Mouse (Mus musculus): ENCODE results near the gene Ndc1. TPM values are rescaled to one million over a fixed set of nuclear protein-coding genes. Genes with fewer than 3 reads are reported as not detected.

The Ndc1 gene
- total and polyA plus RNA-seq, 3 experiments = 8.6 to 139 (median 56.3) TPM

DNA sequence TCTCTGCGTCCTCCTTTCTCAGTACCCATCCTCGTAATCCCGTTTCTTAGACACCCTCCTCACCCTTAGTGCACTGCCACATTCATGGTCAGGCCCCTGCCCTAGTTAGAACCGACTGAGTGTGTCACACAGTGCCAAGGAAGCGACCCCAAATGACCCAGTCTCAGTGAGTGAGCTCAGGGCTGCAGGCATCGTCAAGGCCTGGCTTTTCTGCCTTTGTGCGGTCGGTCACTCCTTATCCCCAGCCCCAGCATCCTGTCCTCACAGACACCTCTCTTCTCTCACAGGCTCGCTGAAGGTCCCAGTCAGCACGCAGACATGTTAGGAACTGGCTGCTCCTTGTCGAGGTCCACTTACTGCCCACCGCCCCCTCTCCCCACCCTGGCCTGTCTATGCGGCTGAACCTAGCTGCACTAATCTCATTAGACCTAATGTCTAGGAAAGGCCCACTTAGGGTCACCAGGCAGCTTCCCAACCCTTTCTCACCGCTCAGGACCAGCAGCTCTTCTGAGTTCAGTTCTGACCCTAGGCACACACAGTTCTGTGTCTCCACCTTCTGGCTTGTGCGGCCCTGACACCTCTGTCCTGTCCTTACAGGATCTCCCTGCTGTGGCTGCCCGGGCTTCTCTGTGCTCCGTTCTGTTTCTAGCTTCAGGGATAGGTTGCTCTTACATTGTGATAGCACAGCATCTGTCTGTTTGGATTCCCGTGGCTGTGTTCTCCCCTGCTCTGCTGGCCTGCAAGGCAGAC lies 84.9 kb downstream of the Ndc1 start:
- Histone ChIP-seq H3K9me3 (replicated peaks) (no peaks in the 10 kb centered on the region), H3K36me3 (replicated peaks) (no peaks in the 10 kb centered on the region), H3K4me3 (ENCODE audit: low read depth, low read length) (no peak overlapping the region), H3K4me1 (ENCODE audit: insufficient read depth, low read depth, low read length) (peaks cover 5% of the 10 kb centered on the region; the same call in 1 of the 2 replicates), H3K27me3 (ENCODE audit: insufficient read depth, low read length) (peaks cover 21% of the 10 kb centered on the region)
- TF ChIP-seq GATA2 (IDR thresholded peaks at IDR 0.05; ENCODE audit: borderline replicate concordance, low read depth, low read length) (no peak), TAL1 (conservative IDR thresholded peaks at IDR 0.05; ENCODE audit: low read depth, low read length) (no peak), GATA1 (IDR thresholded peaks at IDR 0.05; ENCODE audit: borderline replicate concordance, low read length) (no peak), CTCF (IDR thresholded peaks at IDR 0.05; ENCODE audit: low read depth, low read length) (no peak), POLR2AphosphoS5 (IDR thresholded peaks at IDR 0.05; ENCODE audit: insufficient replicate concordance, low read depth, low read length) (no peak)
- no peak for DNase-seq (ENCODE audit: low spot score)
- ATAC-seq (ENCODE audit: extremely low read depth, insufficient number of reproducible peaks, low FRiP score, poor library complexity, severe bottlenecking) = no peak

DNA sequence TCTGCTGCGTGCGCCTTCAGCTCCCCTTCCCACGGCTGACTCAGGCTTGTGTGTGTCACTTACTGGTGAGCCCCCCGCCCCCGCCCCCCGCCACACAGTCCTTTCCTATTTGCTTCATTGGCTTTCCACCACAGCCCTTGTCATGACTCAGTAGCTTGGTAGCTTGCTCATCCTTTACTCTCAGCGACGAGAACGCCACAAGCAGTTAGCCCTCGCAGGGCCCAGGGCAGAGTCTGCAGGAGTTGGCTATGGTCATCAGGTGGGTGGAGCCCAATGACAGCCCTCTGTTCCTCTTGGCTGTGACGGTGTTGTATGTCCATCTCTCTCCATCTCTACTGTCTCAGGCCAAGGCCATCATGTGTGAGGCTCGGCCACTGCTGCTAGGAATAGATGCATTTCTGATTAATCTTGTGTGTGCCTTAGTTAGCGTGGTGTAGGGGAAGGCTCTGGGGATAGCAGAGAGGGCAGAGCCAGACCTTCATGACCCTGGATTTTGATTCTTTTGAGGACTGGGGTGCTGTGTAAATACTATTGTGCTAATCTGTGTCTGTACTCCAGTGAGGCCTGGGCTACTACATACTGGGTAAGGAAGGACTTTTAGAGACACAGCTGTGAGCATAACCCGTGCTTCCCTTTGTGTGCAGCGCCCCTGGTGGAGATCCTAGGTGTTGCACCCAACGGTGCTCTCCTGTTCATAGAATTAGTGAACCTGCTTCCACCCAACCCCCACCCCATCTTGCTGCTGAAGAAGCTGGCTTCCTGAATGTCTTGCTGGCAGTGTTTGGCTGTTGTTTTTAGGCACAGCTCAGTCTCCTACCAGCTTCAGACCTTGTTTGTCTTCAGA lies 85.8 kb downstream of the Ndc1 start:
- Histone ChIP-seq H3K9me3 (replicated peaks) (no peaks in the 10 kb centered on the region), H3K36me3 (replicated peaks) (no peaks in the 10 kb centered on the region), H3K4me1 (ENCODE audit: insufficient read depth, low read depth, low read length) (peaks cover 5% of the 10 kb centered on the region; the same call in 1 of the 2 replicates), H3K27me3 (ENCODE audit: insufficient read depth, low read length) (peaks cover 25% of the 10 kb centered on the region), H3K4me3 (ENCODE audit: low read depth, low read length) (no peak overlapping the region)
- DNase-seq (ENCODE audit: low spot score) (peak; percentile 58), ATAC-seq (ENCODE audit: extremely low read depth, insufficient number of reproducible peaks, low FRiP score, poor library complexity, severe bottlenecking) (no peak)
- peak; percentile 91 for TF ChIP-seq CTCF (IDR thresholded peaks at IDR 0.05; ENCODE audit: low read depth, low read length)
- no peak for TF ChIP-seq TAL1 (conservative IDR thresholded peaks at IDR 0.05; ENCODE audit: low read depth, low read length)

DNA sequence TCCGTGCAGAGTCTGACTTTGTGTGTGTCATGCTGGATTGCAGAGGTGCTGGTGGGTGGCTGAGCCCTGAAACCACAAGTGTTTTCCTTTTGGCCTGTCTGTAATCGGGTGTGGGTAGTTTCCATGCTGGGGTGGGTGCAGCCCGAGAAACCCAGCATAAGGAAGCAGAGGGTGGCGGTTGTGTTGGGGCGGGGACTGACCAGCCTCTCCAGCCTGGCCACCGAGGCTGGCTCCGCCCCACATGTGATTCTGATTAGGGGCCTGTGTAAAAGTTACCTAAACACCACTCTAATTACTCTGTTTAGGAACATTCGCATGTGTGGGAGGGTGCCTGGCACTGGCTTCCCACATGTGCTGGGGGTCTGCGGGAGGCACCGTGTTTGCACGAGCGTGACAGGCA lies 90.0 kb downstream of the Ndc1 start:
- H3K9me3 ChIP-seq (replicated peaks) = no peaks in the 10 kb centered on the region
- ATAC-seq (ENCODE audit: extremely low read depth, insufficient number of reproducible peaks, low FRiP score, poor library complexity, severe bottlenecking) = no peak
- peaks cover 5% of the 10 kb centered on the region; the same call in 1 of the 2 replicates for H3K4me1 ChIP-seq (ENCODE audit: insufficient read depth, low read depth, low read length)
- DNase-seq (ENCODE audit: low spot score) = no peak
- H3K27me3 ChIP-seq (ENCODE audit: insufficient read depth, low read length) = peaks cover 38% of the 10 kb centered on the region
- no peaks in the 10 kb centered on the region for H3K36me3 ChIP-seq (replicated peaks)
- TF ChIP-seq TAL1 (conservative IDR thresholded peaks at IDR 0.05; ENCODE audit: low read depth, low read length) (no peak), CTCF (IDR thresholded peaks at IDR 0.05; ENCODE audit: low read depth, low read length) (no peak)
- H3K4me3 ChIP-seq (ENCODE audit: low read depth, low read length) = no peak overlapping the region

DNA sequence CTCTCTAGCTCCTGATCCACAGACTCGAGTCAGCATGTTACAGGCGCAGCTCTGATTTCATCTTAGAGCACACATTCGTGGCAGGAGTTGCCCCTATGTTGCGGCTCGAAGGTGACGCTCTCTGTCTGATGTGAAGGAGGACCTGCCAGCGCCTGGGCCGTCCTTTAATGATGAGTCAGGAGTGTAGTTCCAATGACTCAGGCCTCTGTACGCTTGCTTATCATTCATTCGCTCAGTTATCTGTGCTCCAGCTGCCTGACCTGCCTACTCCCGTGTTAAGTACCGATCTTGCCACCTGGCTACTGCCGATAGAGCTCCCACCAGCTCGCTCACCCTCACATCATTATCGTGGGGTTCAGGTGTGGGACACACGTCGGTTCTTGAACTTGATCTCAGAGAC lies 91.3 kb downstream of the Ndc1 start:
- peaks cover 40% of the 10 kb centered on the region for H3K27me3 ChIP-seq (ENCODE audit: insufficient read depth, low read length)
- H3K4me3 ChIP-seq (ENCODE audit: low read depth, low read length) = no peak overlapping the region
- TF ChIP-seq GATA1 (IDR thresholded peaks at IDR 0.05; ENCODE audit: borderline replicate concordance, low read length) = no peak
- no peak for TF ChIP-seq GATA2 (IDR thresholded peaks at IDR 0.05; ENCODE audit: borderline replicate concordance, low read depth, low read length)
- ATAC-seq (ENCODE audit: extremely low read depth, insufficient number of reproducible peaks, low FRiP score, poor library complexity, severe bottlenecking) (no peak), DNase-seq (ENCODE audit: low spot score) (no peak)
- no peaks in the 10 kb centered on the region for H3K36me3 ChIP-seq (replicated peaks)
- H3K4me1 ChIP-seq (ENCODE audit: insufficient read depth, low read depth, low read length) = no peaks in the 10 kb centered on the region
- no peaks in the 10 kb centered on the region for H3K9me3 ChIP-seq (replicated peaks)

DNA sequence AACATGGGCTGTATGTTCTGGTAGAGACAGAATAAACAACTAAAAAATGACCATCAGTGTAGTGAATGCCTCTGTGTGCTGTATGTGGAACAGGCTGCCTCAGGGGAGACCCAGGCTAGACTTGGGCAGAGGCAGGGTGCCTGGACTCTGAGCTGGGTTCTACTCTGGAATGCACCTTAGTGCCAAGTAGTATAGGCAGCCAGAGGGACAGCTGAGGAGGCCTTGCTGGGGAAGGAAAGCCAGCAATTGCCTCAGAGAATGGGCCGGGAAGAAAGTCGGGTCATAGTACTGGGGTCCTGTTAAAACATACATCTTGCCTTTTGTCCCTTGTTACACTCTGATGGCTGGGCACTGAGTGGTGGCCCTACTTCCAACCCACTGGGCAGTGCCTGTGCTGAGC lies 91.9 kb downstream of the Ndc1 start:
- TF ChIP-seq CTCF (IDR thresholded peaks at IDR 0.05; ENCODE audit: low read depth, low read length) = no peak
- no peak for TF ChIP-seq TAL1 (conservative IDR thresholded peaks at IDR 0.05; ENCODE audit: low read depth, low read length)
- no peak for TF ChIP-seq GATA2 (IDR thresholded peaks at IDR 0.05; ENCODE audit: borderline replicate concordance, low read depth, low read length)
- Histone ChIP-seq H3K36me3 (replicated peaks) (no peaks in the 10 kb centered on the region), H3K4me1 (ENCODE audit: insufficient read depth, low read depth, low read length) (no peaks in the 10 kb centered on the region), H3K27me3 (ENCODE audit: insufficient read depth, low read length) (peaks cover 43% of the 10 kb centered on the region), H3K4me3 (ENCODE audit: low read depth, low read length) (no peak overlapping the region), H3K9me3 (replicated peaks) (no peaks in the 10 kb centered on the region)
- ATAC-seq (ENCODE audit: extremely low read depth, insufficient number of reproducible peaks, low FRiP score, poor library complexity, severe bottlenecking) (no peak), DNase-seq (ENCODE audit: low spot score) (no peak)

DNA sequence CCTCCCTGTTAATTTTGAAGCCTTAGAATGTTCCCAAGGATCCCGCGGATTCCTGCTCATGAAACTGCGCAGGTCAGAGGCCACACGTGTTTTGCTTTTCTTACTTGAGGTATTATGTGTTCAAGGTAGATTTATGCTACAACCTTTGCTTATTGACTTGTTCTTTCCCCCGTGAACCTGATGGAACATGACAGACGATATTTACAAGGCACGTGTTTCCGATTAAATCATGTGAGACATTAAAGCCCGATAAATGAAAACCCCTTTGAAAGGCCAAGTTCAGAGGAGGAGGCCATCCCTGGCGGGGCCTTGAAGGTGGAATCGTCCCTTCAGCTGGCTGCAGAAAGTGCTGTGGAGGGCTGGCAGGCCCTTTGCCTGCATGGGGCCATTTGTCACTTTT lies 92.9 kb downstream of the Ndc1 start:
- ATAC-seq (ENCODE audit: extremely low read depth, insufficient number of reproducible peaks, low FRiP score, poor library complexity, severe bottlenecking) (no peak), DNase-seq (ENCODE audit: low spot score) (no peak)
- Histone ChIP-seq H3K27me3 (ENCODE audit: insufficient read depth, low read length) (peaks cover 43% of the 10 kb centered on the region), H3K4me1 (ENCODE audit: insufficient read depth, low read depth, low read length) (no peaks in the 10 kb centered on the region), H3K9me3 (replicated peaks) (no peaks in the 10 kb centered on the region), H3K4me3 (ENCODE audit: low read depth, low read length) (no peak overlapping the region), H3K36me3 (replicated peaks) (no peaks in the 10 kb centered on the region)
- no peak for TF ChIP-seq POLR2AphosphoS5 (IDR thresholded peaks at IDR 0.05; ENCODE audit: insufficient replicate concordance, low read depth, low read length)
- TF ChIP-seq GATA1 (IDR thresholded peaks at IDR 0.05; ENCODE audit: borderline replicate concordance, low read length) = no peak
- no peak for TF ChIP-seq CTCF (IDR thresholded peaks at IDR 0.05; ENCODE audit: low read depth, low read length)
- TF ChIP-seq GATA2 (IDR thresholded peaks at IDR 0.05; ENCODE audit: borderline replicate concordance, low read depth, low read length) = no peak
- no peak for TF ChIP-seq TAL1 (conservative IDR thresholded peaks at IDR 0.05; ENCODE audit: low read depth, low read length)

Other genes with a start within 250 kb of the Ndc1 start
- gene Tmem59, start 189.4 kb upstream of the Ndc1 start, total RNA-seq (2014; fragmentation: Nextera tagmentation) = 191 and 209 TPM in 2 replicates
- 89.2 and 113 TPM in 2 replicates for gene Tmem59, start 189.4 kb upstream of the Ndc1 start, total RNA-seq (2017)
- gene Tmem59, start 189.4 kb upstream of the Ndc1 start, polyA plus RNA-seq (2012) = 74.2 and 102 TPM in 2 replicates
- gene Tceanc2, start 188.7 kb upstream of the Ndc1 start, total RNA-seq (2014; fragmentation: Nextera tagmentation) = 26.5 and 65.8 TPM in 2 replicates
- gene Tceanc2, start 188.7 kb upstream of the Ndc1 start, total RNA-seq (2017) = 15.1 and 15.8 TPM in 2 replicates
- gene Tceanc2, start 188.7 kb upstream of the Ndc1 start, polyA plus RNA-seq (2012) = 13.4 and 17.6 TPM in 2 replicates
- gene Ldlrad1, start 158.6 kb upstream of the Ndc1 start, total RNA-seq (2014; fragmentation: Nextera tagmentation) = 0.75 TPM in 1 of 2 replicates, not detected in the other
- gene Ldlrad1, start 158.6 kb upstream of the Ndc1 start, total RNA-seq (2017) = not detected in 2 replicates
- gene Ldlrad1, start 158.6 kb upstream of the Ndc1 start, polyA plus RNA-seq (2012) = not detected in 2 replicates
- 20.7 and 23.9 TPM in 2 replicates for gene Lrrc42, start 114.3 kb upstream of the Ndc1 start, total RNA-seq (2014; fragmentation: Nextera tagmentation)
- 13.1 and 15.0 TPM in 2 replicates for gene Lrrc42, start 114.3 kb upstream of the Ndc1 start, total RNA-seq (2017)
- 13.9 and 15.7 TPM in 2 replicates for gene Lrrc42, start 114.3 kb upstream of the Ndc1 start, polyA plus RNA-seq (2012)
- 37.5 and 44.7 TPM in 2 replicates for gene Hspb11, start 114.2 kb upstream of the Ndc1 start, total RNA-seq (2014; fragmentation: Nextera tagmentation)
- gene Hspb11, start 114.2 kb upstream of the Ndc1 start, total RNA-seq (2017) = 31.0 and 33.8 TPM in 2 replicates
- 8.9 and 9.1 TPM in 2 replicates for gene Hspb11, start 114.2 kb upstream of the Ndc1 start, polyA plus RNA-seq (2012)
- gene Dio1, start 60.6 kb upstream of the Ndc1 start, total RNA-seq (2014; fragmentation: Nextera tagmentation) = not detected in 2 replicates
- not detected in 2 replicates for gene Dio1, start 60.6 kb upstream of the Ndc1 start, total RNA-seq (2017)
- gene Dio1, start 60.6 kb upstream of the Ndc1 start, polyA plus RNA-seq (2012) = not detected in 2 replicates
- gene Yipf1, start 53.4 kb upstream of the Ndc1 start, total RNA-seq (2014; fragmentation: Nextera tagmentation) = 26.8 and 27.5 TPM in 2 replicates
- 35.8 and 45.5 TPM in 2 replicates for gene Yipf1, start 53.4 kb upstream of the Ndc1 start, total RNA-seq (2017)
- gene Yipf1, start 53.4 kb upstream of the Ndc1 start, polyA plus RNA-seq (2012) = 8.8 and 13.4 TPM in 2 replicates
- gene Glis1, start 66.8 kb downstream of the Ndc1 start, total RNA-seq (2014; fragmentation: Nextera tagmentation) = 0.38 TPM in 1 of 2 replicates, not detected in the other
- 0.16 TPM in 1 of 2 replicates, not detected in the other for gene Glis1, start 66.8 kb downstream of the Ndc1 start, total RNA-seq (2017)
- gene Glis1, start 66.8 kb downstream of the Ndc1 start, polyA plus RNA-seq (2012) = 0.20 and 0.23 TPM in 2 replicates